Mouse (Mus musculus): ENCODE measurements at regions not wholly inside any gene's neighbourhood (a gene's known extent, or its start where the extent isn't known, plus 50 kb on each side); places are given as distances from the start of the nearest gene placed in this dataset.
A peak's percentile ranks its signal among the peaks of the same experiment; 100 is the strongest.
"Not testable (repeated sequence)": the region's sequence is repeated elsewhere in the genome, so short reads cannot be mapped to it uniquely, and the experiment has no call there.

GRCm38 (mm10) chr12:64137997-64138396, 336.5 kb downstream of the Fscb start:
- no peak for DNase-seq (ENCODE audit: low read depth, low spot score)

- DNase-seq (ENCODE audit: low read depth, low spot score) = no peak
Measured at GRCm38 (mm10) chr12:64116438-64116837, 358.1 kb downstream of the Fscb start.

- DNase-seq (ENCODE audit: low read depth, low spot score) = no peak
Measured at GRCm38 (mm10) chr12:64114476-64114875, 360.0 kb downstream of the Fscb start.

- peak; percentile 13 for DNase-seq (ENCODE audit: low read depth, low spot score)
Measured at GRCm38 (mm10) chr12:64104214-64104613, 370.3 kb downstream of the Fscb start.

- no peak for DNase-seq (ENCODE audit: low read depth, low spot score)
Measured at GRCm38 (mm10) chr12:64076789-64077188, 397.7 kb downstream of the Fscb start.

- no peak for DNase-seq (ENCODE audit: low read depth, low spot score)
Measured at GRCm38 (mm10) chr12:64045528-64045927, 429.0 kb downstream of the Fscb start.

- not testable (repeated sequence) for DNase-seq (ENCODE audit: low read depth, low spot score)
Measured at GRCm38 (mm10) chr12:64008631-64009030, 465.9 kb downstream of the Fscb start.
